Mouse (Mus musculus): ENCODE data around the gene Igfbpl1. TPM values are rescaled to one million over a fixed set of nuclear protein-coding genes. Genes with fewer than 3 reads are reported as not detected.
A peak's percentile ranks its signal among the peaks of the same experiment; 100 is the strongest.

Igfbpl1 gene
- polyA plus RNA-seq, 1 experiment from 2014 or later = 67.0 TPM

DNA sequence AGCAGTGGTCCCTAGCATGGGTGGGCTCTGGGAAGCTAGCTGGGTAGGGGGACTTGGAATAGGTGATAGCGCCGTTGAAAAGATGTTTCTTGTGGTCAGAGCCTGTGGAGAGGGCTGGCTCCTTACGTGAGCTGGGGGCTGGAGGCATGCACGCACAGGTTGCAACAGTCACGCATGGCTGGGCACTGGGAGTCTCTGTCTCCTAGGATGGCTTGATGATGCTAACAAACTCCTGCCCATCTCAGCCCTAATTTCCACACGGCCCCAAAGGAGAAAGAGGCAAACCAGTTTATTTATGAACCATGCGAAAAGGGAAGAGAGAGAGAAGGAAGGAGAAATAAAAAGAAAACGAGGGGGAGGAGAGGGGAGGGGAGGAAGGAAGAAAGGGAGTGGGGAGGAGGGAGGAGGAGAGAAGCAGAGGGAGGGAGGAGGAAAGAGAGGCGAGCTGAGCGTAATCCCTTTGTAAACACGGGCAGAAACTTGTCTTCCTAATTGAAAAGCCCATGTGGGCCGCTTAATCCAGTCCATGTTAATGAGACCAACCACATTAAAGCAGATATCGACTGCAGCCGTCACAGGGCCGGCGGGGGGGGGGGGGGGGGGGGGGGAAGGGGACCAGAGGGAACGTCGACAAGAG, 61.0 kb downstream of the Igfbpl1 start:
- Histone ChIP-seq H3K27ac (peak overlapping the region; percentile 89), H3K27me3 (peaks cover 13% of the 10 kb centered on the region), H3K9ac (peak overlapping the region; percentile 66), H3K4me1 (replicated peaks) (peaks cover 84% of the 10 kb centered on the region), H3K36me3 (no peaks in the 10 kb centered on the region), H3K4me3 (no peak overlapping the region), H3K9me3 (no peaks in the 10 kb centered on the region), H3K4me2 (peak overlapping the region; percentile 45)
- WGBS = 1% methylated on average over 11 of the region's 18 CpGs
- ATAC-seq (ENCODE audit: low FRiP score) = peak; percentile 23; the same call in 1 of the 2 replicates

- Histone ChIP-seq H3K4me2 (peak overlapping the region; percentile 45), H3K4me1 (replicated peaks) (peaks cover 78% of the 10 kb centered on the region), H3K27ac (peak overlapping the region; percentile 89), H3K27me3 (peaks cover 13% of the 10 kb centered on the region), H3K9ac (peak overlapping the region; percentile 66), H3K4me3 (no peak overlapping the region), H3K9me3 (no peaks in the 10 kb centered on the region), H3K36me3 (no peaks in the 10 kb centered on the region)
- 1% methylated on average over 16 of the region's 16 CpGs for WGBS
- ATAC-seq (ENCODE audit: low FRiP score) = peak; percentile 21; the same call in 1 of the 2 replicates
Measured at GRCm38 (mm10) chr4:45765121-45765564, 61.6 kb downstream of the Igfbpl1 start.

GRCm38 (mm10) chr4:45764141-45764494, 62.6 kb downstream of the Igfbpl1 start:
- Histone ChIP-seq H3K4me1 (replicated peaks) (peaks cover 71% of the 10 kb centered on the region), H3K9ac (no peak overlapping the region), H3K27me3 (peaks cover 12% of the 10 kb centered on the region), H3K27ac (peak overlapping the region; percentile 89), H3K9me3 (no peaks in the 10 kb centered on the region), H3K4me3 (no peak overlapping the region), H3K4me2 (peak overlapping the region; percentile 28), H3K36me3 (no peaks in the 10 kb centered on the region)
- peak; percentile 8 for ATAC-seq (ENCODE audit: low FRiP score)
- 9% methylated on average over 10 of the region's 10 CpGs for WGBS

DNA sequence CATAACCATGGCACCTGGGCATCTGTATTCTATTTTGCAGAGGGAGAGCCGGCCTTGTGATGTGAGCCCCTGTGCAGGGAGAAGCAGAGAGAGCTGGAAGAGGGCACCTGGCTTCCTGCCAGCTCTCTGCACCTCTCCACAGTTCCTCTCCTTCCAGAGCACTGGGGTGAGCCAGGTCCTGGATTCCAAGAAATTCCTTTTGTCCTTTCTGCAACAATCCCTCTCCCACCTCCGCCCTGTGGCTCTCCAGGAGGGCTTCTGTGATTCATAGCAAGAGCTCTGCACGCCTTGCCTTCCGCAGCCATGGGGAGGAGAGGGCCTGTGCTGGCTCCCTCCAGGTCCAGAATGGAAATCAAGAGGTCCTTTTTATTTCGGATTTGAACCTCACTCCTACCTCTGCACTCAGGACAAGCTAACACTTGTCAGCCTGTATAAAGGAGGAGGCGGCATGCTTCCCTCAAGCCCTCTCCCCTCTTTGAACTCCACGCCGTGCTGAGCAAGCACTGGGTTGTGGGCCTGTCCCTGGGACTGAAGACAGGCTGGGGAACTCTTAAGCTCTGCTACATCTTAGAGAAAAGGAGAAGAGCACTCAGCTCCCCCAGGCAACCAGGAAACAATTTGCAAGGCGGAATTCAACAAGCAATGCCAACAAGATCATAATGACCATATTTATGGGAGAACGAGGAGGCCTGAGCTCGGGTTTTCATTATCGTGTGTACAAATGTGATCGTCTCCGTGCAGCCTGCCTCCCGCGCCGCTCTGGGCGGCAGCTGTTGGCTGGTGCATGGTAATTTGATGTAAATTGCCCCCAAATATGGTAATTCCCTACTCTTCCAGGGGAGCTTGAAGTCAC, 63.2 kb downstream of the Igfbpl1 start:
- peak overlapping the region; percentile 43; the same call in 1 of the 2 replicates for H3K9ac ChIP-seq
- ATAC-seq (ENCODE audit: low FRiP score) = peak; percentile 65
- H3K4me1 ChIP-seq (replicated peaks) = peaks cover 69% of the 10 kb centered on the region
- H3K27me3 ChIP-seq = peaks cover 6% of the 10 kb centered on the region
- H3K27ac ChIP-seq = peak overlapping the region; percentile 89
- H3K9me3 ChIP-seq = no peaks in the 10 kb centered on the region
- 4% methylated on average over 18 of the region's 18 CpGs for WGBS
- H3K36me3 ChIP-seq = no peaks in the 10 kb centered on the region
- peak overlapping the region; percentile 28 for H3K4me2 ChIP-seq
- H3K4me3 ChIP-seq = no peak overlapping the region

- H3K27ac ChIP-seq = peak overlapping the region; percentile 89
- WGBS = 83% methylated on average over 4 of the region's 4 CpGs
- H3K27me3 ChIP-seq = no peaks in the 10 kb centered on the region
- H3K36me3 ChIP-seq = no peaks in the 10 kb centered on the region
- ATAC-seq (ENCODE audit: low FRiP score) = no peak
- H3K9me3 ChIP-seq = no peaks in the 10 kb centered on the region
- no peak overlapping the region for H3K4me3 ChIP-seq
- H3K4me1 ChIP-seq (replicated peaks) = peaks cover 68% of the 10 kb centered on the region
- H3K4me2 ChIP-seq = no peak overlapping the region
- H3K9ac ChIP-seq = no peak overlapping the region; the same call in 1 of the 2 replicates
Measured at GRCm38 (mm10) chr4:45762600-45762999, 64.1 kb downstream of the Igfbpl1 start.

Other genes with a start within 250 kb of the Igfbpl1 start
- gene Aldh1b1, start 27.9 kb downstream of the Igfbpl1 start, polyA plus RNA-seq (2015; fragmentation: Nextera tagmentation; extraction: Ambion mirVana) = 17.7 and 18.0 TPM in 2 replicates
- gene Stra6l, start 21.7 kb upstream of the Igfbpl1 start, polyA plus RNA-seq (2015; fragmentation: Nextera tagmentation; extraction: Ambion mirVana) = 0.82 and 0.92 TPM in 2 replicates
- gene Ccdc180, start 63.4 kb upstream of the Igfbpl1 start, polyA plus RNA-seq (2015; fragmentation: Nextera tagmentation; extraction: Ambion mirVana) = 0.45 and 0.74 TPM in 2 replicates
- 21.0 and 21.7 TPM in 2 replicates for gene Tdrd7, start 138.4 kb upstream of the Igfbpl1 start, polyA plus RNA-seq (2015; fragmentation: Nextera tagmentation; extraction: Ambion mirVana)
- gene Tmod1, start 212.0 kb upstream of the Igfbpl1 start, polyA plus RNA-seq (2015; fragmentation: Nextera tagmentation; extraction: Ambion mirVana) = 1.9 and 2.1 TPM in 2 replicates